Mouse (Mus musculus) neural tube, embryonic 11.5 days (tissue): ENCODE data around the gene Trarg1. TPM values are rescaled to one million over a fixed set of nuclear protein-coding genes. Genes with fewer than 3 reads are reported as not detected.

ENCODE experiments used
- ATAC-seq: fragments of 200-750 bp; cut with Nextera tagmentation; 2 replicates; pipeline ENCODE4 v1.8.0; 2017; ENCODE audit warnings: moderate number of reproducible peaks, mild to moderate bottlenecking, moderate TSS enrichment, moderate library complexity; ENCODE audit not compliant: insufficient read depth, low FRiP score, low TSS enrichment
- DNase-seq: peaks from one replicate; pipeline ENCODE4 v3.0.0-alpha.2; 2015; ENCODE audit warnings: low spot score
- H3K27ac ChIP-seq: fragments of 300-500 bp; sonication (generic); 2 replicates; pipeline ENCODE4 v1.5.1; 2014; ENCODE audit warnings: low read depth, mild to moderate bottlenecking, low read length
- H3K27me3 ChIP-seq: fragments of 300-500 bp; sonication (generic); 2 replicates; pipeline ENCODE4 v1.6.1; 2014; ENCODE audit warnings: mild to moderate bottlenecking, low read length, mixed read lengths; ENCODE audit not compliant: control insufficient read depth, insufficient read depth
- H3K36me3 ChIP-seq: fragments of 300-500 bp; sonication (generic); 2 replicates; pipeline ENCODE4 v1.6.1; 2014; ENCODE audit warnings: mild to moderate bottlenecking, low read length, moderate library complexity, mixed read lengths; ENCODE audit not compliant: control insufficient read depth, insufficient read depth
- H3K4me1 ChIP-seq: fragments of 300-500 bp; sonication (generic); 2 replicates; pipeline ENCODE4 v1.6.1; 2014; ENCODE audit warnings: low read length, mixed read lengths; ENCODE audit not compliant: control insufficient read depth, insufficient read depth
- H3K4me2 ChIP-seq: fragments of 300-500 bp; sonication (generic); 2 replicates; pipeline ENCODE4 v1.6.1; 2014; ENCODE audit warnings: low read depth, mild to moderate bottlenecking, moderate library complexity
- H3K4me3 ChIP-seq: fragments of 300-500 bp; sonication (generic); 2 replicates; pipeline ENCODE4 v1.5.1; 2014; ENCODE audit warnings: low read depth, low read length
- H3K9ac ChIP-seq: fragments of 300-500 bp; sonication (generic); 2 replicates; pipeline ENCODE4 v1.6.1; 2014; ENCODE audit warnings: mild to moderate bottlenecking, low read length
- H3K9me3 ChIP-seq: fragments of 300-500 bp; sonication (generic); 2 replicates; pipeline ENCODE4 v1.6.1; 2016; ENCODE audit warnings: low read length; ENCODE audit not compliant: control insufficient read depth
- whole genome bisulfite sequencing: fragments of 180-500 bp; shearing (Covaris S2); extraction: QIAGEN DNeasy Blood & Tissue Kit; methylation state at CpG from one replicate; pipeline ENCODE4 v1.1.7; 2014; 5-methylcytosine and 5-hydroxymethylcytosine counted together
- polyA plus RNA-seq: library from polyadenylated mRNA; unstranded; fragments of >200 nt; fragmentation: Nextera tagmentation; extraction: Ambion mirVana; gene quantifications from 2 replicates; pipeline ENCODE4 v1.2.1, GENCODE M21; 2014

Gene Trarg1
- polyA plus RNA-seq, 1 experiment from 2014 or later, result 0.57 TPM

DNA sequence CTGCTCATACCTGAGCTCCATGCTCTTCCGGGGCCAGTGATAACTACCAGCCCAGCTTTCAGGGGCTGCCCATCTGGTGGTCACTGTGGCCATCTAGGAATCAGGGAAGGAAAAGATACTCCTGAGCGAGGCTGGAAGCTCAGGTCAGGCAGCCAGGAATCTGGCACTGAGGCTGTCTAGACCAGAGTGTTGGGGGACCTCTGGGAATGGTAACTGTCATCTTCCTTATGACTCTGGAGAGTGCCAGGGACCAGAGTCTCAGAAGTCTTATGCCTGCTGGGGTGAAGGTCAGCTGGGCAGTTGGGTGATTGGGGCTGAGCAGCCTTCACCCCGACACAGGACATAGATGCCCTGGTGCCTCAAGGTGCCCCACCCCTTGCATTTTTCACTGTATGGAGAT, 28.0 kb downstream of the Trarg1 start:
- H3K9ac ChIP-seq, result no peak overlapping the region
- no peak overlapping the region for H3K4me2 ChIP-seq
- H3K27me3 ChIP-seq, result no peaks in the 10 kb centered on the region
- 0 out of 2 replicates have a peak, but pooled peaks cover 3% of the 10 kb centered on the region for H3K4me1 ChIP-seq
- H3K27ac ChIP-seq, result no peak overlapping the region
- H3K36me3 ChIP-seq, result no peaks in the 10 kb centered on the region
- DNase-seq, result no peak
- H3K4me3 ChIP-seq, result no peak overlapping the region
- no peak for ATAC-seq
- no peaks in the 10 kb centered on the region for H3K9me3 ChIP-seq
- 90% methylated on average over 3 of the region's 3 CpGs for WGBS

DNA sequence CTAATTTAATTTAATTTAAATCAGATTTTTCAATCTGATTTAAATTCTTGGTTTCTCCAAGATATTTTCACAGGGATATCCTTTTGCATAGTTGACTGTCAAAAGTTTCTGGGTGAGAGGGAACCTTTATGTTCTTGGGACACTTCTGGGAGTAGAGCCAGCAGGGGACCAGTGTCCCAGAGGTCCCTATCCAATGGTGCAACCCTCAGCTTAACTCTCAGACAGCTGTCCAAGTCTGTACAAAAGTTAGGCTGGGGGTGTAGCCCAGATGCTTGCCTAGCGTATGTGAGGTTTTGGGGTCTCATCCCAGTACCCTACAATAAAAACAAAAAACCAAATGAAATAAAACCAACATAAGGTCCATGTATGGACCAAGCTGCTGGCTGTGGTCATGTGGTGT, 28.5 kb downstream of the Trarg1 start:
- Histone ChIP-seq H3K9ac (no peak overlapping the region), H3K4me2 (no peak overlapping the region), H3K4me1 (0 out of 2 replicates have a peak, but pooled peaks cover 3% of the 10 kb centered on the region), H3K9me3 (no peaks in the 10 kb centered on the region), H3K27me3 (no peaks in the 10 kb centered on the region), H3K4me3 (no peak overlapping the region), H3K27ac (no peak overlapping the region), H3K36me3 (no peaks in the 10 kb centered on the region)
- ATAC-seq, result no peak
- WGBS, result 93% methylated on average over 1 of the region's 1 CpGs
- DNase-seq, result no peak

- no peak for DNase-seq
- 36% methylated on average over 1 of the region's 1 CpGs for WGBS
Observed at GRCm38 (mm10) chr11:76708881-76709280, 29.3 kb downstream of the Trarg1 start.

GRCm38 (mm10) chr11:76709625-76710452, 30.2 kb downstream of the Trarg1 start:
- Histone ChIP-seq H3K9me3 (no peaks in the 10 kb centered on the region), H3K4me3 (no peak overlapping the region), H3K4me2 (0 out of 2 replicates have a peak overlapping the region, but pooled peaks have one; percentile 4), H3K27ac (no peak overlapping the region), H3K36me3 (no peaks in the 10 kb centered on the region), H3K27me3 (no peaks in the 10 kb centered on the region), H3K4me1 (0 out of 2 replicates have a peak, but pooled peaks cover 3% of the 10 kb centered on the region), H3K9ac (no peak overlapping the region)
- ATAC-seq (no peak), DNase-seq (peak; percentile 48)
- 31% methylated on average over 11 of the region's 17 CpGs for WGBS

More at GRCm38 (mm10) chr11:76708881-76709280, 29.3 kb downstream of the Trarg1 start:
- Histone ChIP-seq H3K27me3 (no peaks in the 10 kb centered on the region), H3K4me1 (0 out of 2 replicates have a peak, but pooled peaks cover 3% of the 10 kb centered on the region), H3K9me3 (no peaks in the 10 kb centered on the region), H3K4me2 (no peak overlapping the region), H3K9ac (no peak overlapping the region), H3K4me3 (no peak overlapping the region), H3K27ac (no peak overlapping the region), H3K36me3 (no peaks in the 10 kb centered on the region)
- no peak for ATAC-seq

- ATAC-seq, result no peak
- H3K9ac ChIP-seq, result no peak overlapping the region
- no peaks in the 10 kb centered on the region for H3K36me3 ChIP-seq
- H3K4me1 ChIP-seq, result no peaks in the 10 kb centered on the region
- no peak overlapping the region for H3K4me3 ChIP-seq
- WGBS, result 70% methylated on average over 4 of the region's 4 CpGs
- no peaks in the 10 kb centered on the region for H3K9me3 ChIP-seq
- no peak overlapping the region for H3K4me2 ChIP-seq
- no peak overlapping the region for H3K27ac ChIP-seq
- H3K27me3 ChIP-seq, result no peaks in the 10 kb centered on the region
- no peak for DNase-seq
Observed at GRCm38 (mm10) chr11:76717000-76717399, 37.4 kb downstream of the Trarg1 start.

GRCm38 (mm10) chr11:76723911-76724310, 44.3 kb downstream of the Trarg1 start:
- ATAC-seq, result no peak
- Histone ChIP-seq H3K4me3 (no peak overlapping the region), H3K27me3 (no peaks in the 10 kb centered on the region), H3K4me1 (no peaks in the 10 kb centered on the region), H3K27ac (no peak overlapping the region), H3K36me3 (no peaks in the 10 kb centered on the region), H3K4me2 (no peak overlapping the region), H3K9me3 (no peaks in the 10 kb centered on the region), H3K9ac (no peak overlapping the region)
- WGBS, result 81% methylated on average over 8 of the region's 8 CpGs
- no peak for DNase-seq

GRCm38 (mm10) chr11:76728093-76728492, 48.5 kb downstream of the Trarg1 start:
- H3K27me3 ChIP-seq, result no peaks in the 10 kb centered on the region
- no peak for ATAC-seq

DNA sequence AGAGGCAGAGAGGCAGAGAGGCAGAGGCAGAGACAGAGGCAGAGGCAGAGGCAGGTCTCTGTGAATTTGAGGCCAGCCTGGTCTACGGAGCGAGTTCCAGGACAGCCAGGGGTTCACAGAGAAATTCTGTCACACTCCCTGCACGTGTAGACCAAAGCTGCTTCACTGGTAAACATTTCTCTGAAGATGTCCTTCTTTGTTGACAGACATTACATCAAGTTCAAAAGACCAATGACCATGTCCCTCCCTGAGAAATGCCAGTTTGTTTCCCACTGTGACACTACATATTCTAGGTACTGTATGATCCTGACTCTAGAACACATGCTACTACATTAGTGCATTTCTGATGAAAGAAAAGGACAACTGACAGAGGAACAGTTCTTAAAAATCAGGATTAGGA, 51.0 kb downstream of the Trarg1 start:
- H3K36me3 ChIP-seq, result 0 out of 2 replicates have a peak, but pooled peaks cover 4% of the 10 kb centered on the region
- H3K27me3 ChIP-seq, result no peaks in the 10 kb centered on the region
- no peak overlapping the region for H3K27ac ChIP-seq
- no peak for DNase-seq
- no peak overlapping the region for H3K9ac ChIP-seq
- ATAC-seq, result no peak
- H3K4me1 ChIP-seq, result no peaks in the 10 kb centered on the region
- no peaks in the 10 kb centered on the region for H3K9me3 ChIP-seq
- WGBS, result 88% methylated on average over 3 of the region's 3 CpGs
- no peak overlapping the region for H3K4me2 ChIP-seq
- H3K4me3 ChIP-seq, result no peak overlapping the region

More at GRCm38 (mm10) chr11:76728093-76728492, 48.5 kb downstream of the Trarg1 start:
- DNase-seq, result no peak
- Histone ChIP-seq H3K27ac (no peak overlapping the region), H3K36me3 (0 out of 2 replicates have a peak, but pooled peaks cover 2% of the 10 kb centered on the region), H3K4me1 (no peaks in the 10 kb centered on the region), H3K9me3 (no peaks in the 10 kb centered on the region), H3K4me2 (no peak overlapping the region), H3K9ac (no peak overlapping the region), H3K4me3 (no peak overlapping the region)
- WGBS, result 91% methylated on average over 11 of the region's 11 CpGs

DNA sequence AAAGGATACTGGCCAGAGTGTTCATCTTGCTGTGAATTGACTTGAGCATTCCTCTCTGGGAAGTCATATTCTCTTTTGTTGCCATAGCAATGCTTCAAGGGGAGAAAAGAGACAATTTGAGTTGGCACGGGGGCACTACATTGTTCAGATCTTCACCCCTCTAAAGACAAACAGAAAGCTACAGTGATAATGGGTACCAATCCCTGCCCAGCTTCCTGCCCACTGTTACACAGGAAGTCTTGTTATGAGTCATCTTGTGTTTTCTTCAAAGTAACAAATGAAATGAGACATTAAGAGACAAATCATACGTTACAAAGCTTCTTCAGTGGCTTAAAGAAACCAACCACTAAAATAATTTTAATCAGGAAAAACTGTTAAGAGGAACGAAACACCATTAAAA, 55.0 kb downstream of the Trarg1 start:
- ATAC-seq (no peak), DNase-seq (no peak)
- H3K36me3 ChIP-seq, result peaks cover 5% of the 10 kb centered on the region; the same call in 1 of the 2 replicates
- 56% methylated on average over 3 of the region's 3 CpGs for WGBS
- H3K27me3 ChIP-seq, result no peaks in the 10 kb centered on the region
- H3K4me2 ChIP-seq, result no peak overlapping the region
- H3K9me3 ChIP-seq, result no peaks in the 10 kb centered on the region
- no peak overlapping the region for H3K4me3 ChIP-seq
- no peak overlapping the region for H3K27ac ChIP-seq
- no peak overlapping the region for H3K9ac ChIP-seq
- no peaks in the 10 kb centered on the region for H3K4me1 ChIP-seq
